Mouse (Mus musculus): ENCODE data around the gene Lysmd4. TPM values are rescaled to one million over a fixed set of nuclear protein-coding genes. Genes with fewer than 3 reads are reported as not detected.

Lysmd4 gene
- polyA plus RNA-seq, 1 experiment from 2014 or later: 12.7 TPM

DNA sequence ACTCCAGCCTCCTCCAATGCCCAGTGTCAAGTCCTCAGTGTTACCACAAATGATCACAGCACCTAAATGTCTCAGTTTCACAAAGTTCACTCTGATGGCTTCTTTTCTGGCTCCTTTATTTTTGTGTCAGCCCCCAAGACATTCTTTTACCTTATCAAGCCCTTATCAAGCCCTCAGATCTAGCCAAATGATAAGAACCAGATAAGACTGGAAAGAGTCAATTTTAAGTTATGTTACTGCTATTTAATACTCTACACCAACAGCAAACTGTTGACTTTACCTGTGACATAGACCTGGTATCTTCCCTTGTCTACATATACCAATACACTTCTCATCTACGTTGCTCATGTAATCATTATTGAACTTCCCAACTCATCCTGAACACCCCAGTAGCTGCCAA is 74.1 kb downstream of the Lysmd4 start:
- WGBS: 72% methylated on average over 1 of the region's 1 CpGs
- H3K27ac ChIP-seq (ENCODE audit: low read length): no peak overlapping the region
- H3K36me3 ChIP-seq (ENCODE audit: control insufficient read depth, insufficient read depth, low read length): 0 out of 2 replicates have a peak, but pooled peaks cover 2% of the 10 kb centered on the region
- no peak for ATAC-seq (ENCODE audit: insufficient read depth, low FRiP score)
- no peaks in the 10 kb centered on the region for H3K9me3 ChIP-seq (replicated peaks; ENCODE audit: control insufficient read depth, low read length)
- no peaks in the 10 kb centered on the region for H3K4me1 ChIP-seq (ENCODE audit: control insufficient read depth, insufficient read depth, low read length)
- no peak overlapping the region for H3K4me3 ChIP-seq (replicated peaks; ENCODE audit: low read length)
- H3K4me2 ChIP-seq (ENCODE audit: low read depth, low read length): no peak overlapping the region
- H3K27me3 ChIP-seq (ENCODE audit: control insufficient read depth, insufficient read depth, low read length): no peaks in the 10 kb centered on the region
- no peak overlapping the region for H3K9ac ChIP-seq (ENCODE audit: low read length)

GRCm38 (mm10) chr7:67304937-67305336 is 82.6 kb downstream of the Lysmd4 start:
- no peak overlapping the region for H3K9ac ChIP-seq (ENCODE audit: low read length)
- 50% methylated on average over 3 of the region's 3 CpGs for whole genome bisulfite sequencing
- H3K4me2 ChIP-seq (ENCODE audit: low read depth, low read length): no peak overlapping the region
- no peaks in the 10 kb centered on the region for H3K9me3 ChIP-seq (replicated peaks; ENCODE audit: control insufficient read depth, low read length)
- no peaks in the 10 kb centered on the region for H3K4me1 ChIP-seq (ENCODE audit: control insufficient read depth, insufficient read depth, low read length)
- H3K27me3 ChIP-seq (ENCODE audit: control insufficient read depth, insufficient read depth, low read length): no peaks in the 10 kb centered on the region
- ATAC-seq (ENCODE audit: insufficient read depth, low FRiP score): no peak
- no peak overlapping the region for H3K27ac ChIP-seq (ENCODE audit: low read length)
- no peak overlapping the region for H3K4me3 ChIP-seq (replicated peaks; ENCODE audit: low read length)
- H3K36me3 ChIP-seq (ENCODE audit: control insufficient read depth, insufficient read depth, low read length): no peaks in the 10 kb centered on the region

- Histone ChIP-seq H3K27me3 (ENCODE audit: control insufficient read depth, insufficient read depth, low read length) (no peaks in the 10 kb centered on the region), H3K27ac (ENCODE audit: low read length) (no peak overlapping the region), H3K9ac (ENCODE audit: low read length) (no peak overlapping the region), H3K36me3 (ENCODE audit: control insufficient read depth, insufficient read depth, low read length) (no peaks in the 10 kb centered on the region), H3K4me1 (ENCODE audit: control insufficient read depth, insufficient read depth, low read length) (no peaks in the 10 kb centered on the region), H3K4me3 (replicated peaks; ENCODE audit: low read length) (no peak overlapping the region), H3K9me3 (replicated peaks; ENCODE audit: control insufficient read depth, low read length) (no peaks in the 10 kb centered on the region), H3K4me2 (ENCODE audit: low read depth, low read length) (no peak overlapping the region)
- WGBS: 91% methylated on average over 3 of the region's 3 CpGs
- no peak for ATAC-seq (ENCODE audit: insufficient read depth, low FRiP score)
Measured at GRCm38 (mm10) chr7:67307078-67307477, 84.7 kb downstream of the Lysmd4 start.

DNA sequence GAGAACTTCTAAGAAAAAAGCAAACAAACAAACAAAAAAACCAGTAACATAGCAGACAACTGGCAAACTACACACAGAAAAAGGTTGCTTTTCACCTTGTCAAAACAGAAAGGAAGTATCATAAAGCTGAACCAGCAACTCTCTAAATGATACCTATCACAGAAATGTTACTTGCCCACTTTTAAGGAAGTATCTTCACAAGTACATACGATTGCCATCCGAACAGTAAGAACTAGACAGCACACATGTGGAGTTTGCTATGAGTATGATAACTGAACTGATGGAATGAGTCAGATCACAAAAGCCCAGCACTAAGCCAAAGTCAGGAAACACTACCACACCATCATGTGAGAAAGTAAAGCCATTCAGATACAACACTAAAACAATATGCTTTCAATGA is 85.8 kb downstream of the Lysmd4 start:
- H3K4me1 ChIP-seq (ENCODE audit: control insufficient read depth, insufficient read depth, low read length): no peaks in the 10 kb centered on the region
- no peak overlapping the region for H3K27ac ChIP-seq (ENCODE audit: low read length)
- no peak for ATAC-seq (ENCODE audit: insufficient read depth, low FRiP score)
- no peak overlapping the region for H3K9ac ChIP-seq (ENCODE audit: low read length)
- no peak overlapping the region for H3K4me3 ChIP-seq (replicated peaks; ENCODE audit: low read length)
- H3K27me3 ChIP-seq (ENCODE audit: control insufficient read depth, insufficient read depth, low read length): no peaks in the 10 kb centered on the region
- no peak overlapping the region for H3K4me2 ChIP-seq (ENCODE audit: low read depth, low read length)
- WGBS: 90% methylated on average over 2 of the region's 2 CpGs
- H3K36me3 ChIP-seq (ENCODE audit: control insufficient read depth, insufficient read depth, low read length): no peaks in the 10 kb centered on the region
- H3K9me3 ChIP-seq (replicated peaks; ENCODE audit: control insufficient read depth, low read length): no peaks in the 10 kb centered on the region

- Histone ChIP-seq H3K36me3 (ENCODE audit: control insufficient read depth, insufficient read depth, low read length) (no peaks in the 10 kb centered on the region), H3K9ac (ENCODE audit: low read length) (no peak overlapping the region), H3K4me2 (ENCODE audit: low read depth, low read length) (no peak overlapping the region), H3K4me1 (ENCODE audit: control insufficient read depth, insufficient read depth, low read length) (no peaks in the 10 kb centered on the region), H3K27ac (ENCODE audit: low read length) (no peak overlapping the region), H3K9me3 (replicated peaks; ENCODE audit: control insufficient read depth, low read length) (no peaks in the 10 kb centered on the region), H3K4me3 (replicated peaks; ENCODE audit: low read length) (no peak overlapping the region), H3K27me3 (ENCODE audit: control insufficient read depth, insufficient read depth, low read length) (no peaks in the 10 kb centered on the region)
- peak; percentile 66; the same call in 1 of the 2 replicates for ATAC-seq (ENCODE audit: insufficient read depth, low FRiP score)
- WGBS: 68% methylated on average over 2 of the region's 2 CpGs
Measured at GRCm38 (mm10) chr7:67310151-67310550, 87.8 kb downstream of the Lysmd4 start.

GRCm38 (mm10) chr7:67313200-67313599 is 90.9 kb downstream of the Lysmd4 start:
- WGBS: 81% methylated on average over 3 of the region's 3 CpGs
- H3K27ac ChIP-seq (ENCODE audit: low read length): no peak overlapping the region
- no peak for ATAC-seq (ENCODE audit: insufficient read depth, low FRiP score)
- H3K9me3 ChIP-seq (replicated peaks; ENCODE audit: control insufficient read depth, low read length): no peaks in the 10 kb centered on the region
- H3K4me2 ChIP-seq (ENCODE audit: low read depth, low read length): no peak overlapping the region
- no peaks in the 10 kb centered on the region for H3K36me3 ChIP-seq (ENCODE audit: control insufficient read depth, insufficient read depth, low read length)
- no peaks in the 10 kb centered on the region for H3K4me1 ChIP-seq (ENCODE audit: control insufficient read depth, insufficient read depth, low read length)
- H3K9ac ChIP-seq (ENCODE audit: low read length): no peak overlapping the region
- no peak overlapping the region for H3K4me3 ChIP-seq (replicated peaks; ENCODE audit: low read length)
- H3K27me3 ChIP-seq (ENCODE audit: control insufficient read depth, insufficient read depth, low read length): no peaks in the 10 kb centered on the region

- Histone ChIP-seq H3K4me1 (ENCODE audit: control insufficient read depth, insufficient read depth, low read length) (no peaks in the 10 kb centered on the region), H3K4me3 (replicated peaks; ENCODE audit: low read length) (no peak overlapping the region), H3K9ac (ENCODE audit: low read length) (no peak overlapping the region), H3K9me3 (replicated peaks; ENCODE audit: control insufficient read depth, low read length) (no peaks in the 10 kb centered on the region), H3K27me3 (ENCODE audit: control insufficient read depth, insufficient read depth, low read length) (no peaks in the 10 kb centered on the region), H3K4me2 (ENCODE audit: low read depth, low read length) (no peak overlapping the region), H3K27ac (ENCODE audit: low read length) (no peak overlapping the region), H3K36me3 (ENCODE audit: control insufficient read depth, insufficient read depth, low read length) (no peaks in the 10 kb centered on the region)
- no peak for ATAC-seq (ENCODE audit: insufficient read depth, low FRiP score)
Measured at GRCm38 (mm10) chr7:67318697-67319096, 96.4 kb downstream of the Lysmd4 start.

GRCm38 (mm10) chr7:67320359-67320758 is 98.0 kb downstream of the Lysmd4 start:
- 71% methylated on average over 1 of the region's 1 CpGs for WGBS
- H3K9me3 ChIP-seq (replicated peaks; ENCODE audit: control insufficient read depth, low read length): no peaks in the 10 kb centered on the region
- H3K4me2 ChIP-seq (ENCODE audit: low read depth, low read length): no peak overlapping the region
- no peaks in the 10 kb centered on the region for H3K36me3 ChIP-seq (ENCODE audit: control insufficient read depth, insufficient read depth, low read length)
- H3K27me3 ChIP-seq (ENCODE audit: control insufficient read depth, insufficient read depth, low read length): no peaks in the 10 kb centered on the region
- no peak for ATAC-seq (ENCODE audit: insufficient read depth, low FRiP score)
- H3K27ac ChIP-seq (ENCODE audit: low read length): no peak overlapping the region
- no peaks in the 10 kb centered on the region for H3K4me1 ChIP-seq (ENCODE audit: control insufficient read depth, insufficient read depth, low read length)
- no peak overlapping the region for H3K4me3 ChIP-seq (replicated peaks; ENCODE audit: low read length)
- no peak overlapping the region for H3K9ac ChIP-seq (ENCODE audit: low read length)

GRCm38 (mm10) chr7:67342067-67342625 is 119.8 kb downstream of the Lysmd4 start:
- no peaks in the 10 kb centered on the region for H3K27me3 ChIP-seq (ENCODE audit: control insufficient read depth, insufficient read depth, low read length)
- H3K4me2 ChIP-seq (ENCODE audit: low read depth, low read length): no peak overlapping the region
- no peaks in the 10 kb centered on the region; the same call in 1 of the 2 replicates for H3K9me3 ChIP-seq (replicated peaks; ENCODE audit: control insufficient read depth, low read length)
- H3K27ac ChIP-seq (ENCODE audit: low read length): no peak overlapping the region
- no peak overlapping the region for H3K9ac ChIP-seq (ENCODE audit: low read length)
- no peak overlapping the region for H3K4me3 ChIP-seq (replicated peaks; ENCODE audit: low read length)
- 85% methylated on average over 7 of the region's 7 CpGs for WGBS
- no peak for ATAC-seq (ENCODE audit: insufficient read depth, low FRiP score)
- H3K36me3 ChIP-seq (ENCODE audit: control insufficient read depth, insufficient read depth, low read length): no peaks in the 10 kb centered on the region
- peaks cover 3% of the 10 kb centered on the region; the same call in 1 of the 2 replicates for H3K4me1 ChIP-seq (ENCODE audit: control insufficient read depth, insufficient read depth, low read length)
